Mouse (Mus musculus) fibroblast of lung, adult 2 months (primary cell): ENCODE measurements around the gene Tsku.

Experiments used
- DNase-seq: peaks from one replicate; pipeline ENCODE4 v3.0.0-alpha.2; 2011; ENCODE audit warnings: low read depth

Tsku gene

DNA sequence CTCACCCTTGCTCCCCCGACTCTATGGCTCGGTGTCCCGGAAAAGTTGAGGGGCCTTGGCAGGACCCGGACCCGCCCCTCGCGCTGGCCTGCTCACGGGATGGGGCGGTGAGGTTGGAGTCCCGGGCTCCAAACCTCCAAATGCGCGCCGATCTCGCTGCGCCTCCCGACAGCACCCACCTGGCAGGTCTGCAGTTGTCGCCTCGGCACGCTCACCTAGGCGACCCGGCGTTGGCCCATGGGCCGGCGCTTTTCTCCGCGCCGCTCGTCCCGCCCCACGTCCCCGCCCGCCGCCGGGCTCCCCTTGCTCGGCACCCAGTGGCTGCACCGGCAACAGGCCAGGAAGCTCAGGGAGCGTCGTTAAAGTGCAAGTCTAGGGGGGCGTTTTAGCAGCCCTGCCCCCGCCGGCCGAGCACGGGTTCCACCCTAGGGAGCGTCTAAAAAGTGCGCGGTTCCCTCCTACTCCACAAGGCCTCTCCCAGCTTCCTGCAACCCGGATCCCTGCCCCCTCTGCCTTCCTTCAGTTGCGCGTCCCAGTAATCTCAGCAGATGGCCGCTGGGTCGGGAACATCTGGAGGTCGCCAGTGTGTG is at the start of gene Tsku:
TSS of gene Tsku (minus strand) at position 266 of the 590 bp plus-strand sequence.
- DNase-seq = peak; percentile 88

DNA sequence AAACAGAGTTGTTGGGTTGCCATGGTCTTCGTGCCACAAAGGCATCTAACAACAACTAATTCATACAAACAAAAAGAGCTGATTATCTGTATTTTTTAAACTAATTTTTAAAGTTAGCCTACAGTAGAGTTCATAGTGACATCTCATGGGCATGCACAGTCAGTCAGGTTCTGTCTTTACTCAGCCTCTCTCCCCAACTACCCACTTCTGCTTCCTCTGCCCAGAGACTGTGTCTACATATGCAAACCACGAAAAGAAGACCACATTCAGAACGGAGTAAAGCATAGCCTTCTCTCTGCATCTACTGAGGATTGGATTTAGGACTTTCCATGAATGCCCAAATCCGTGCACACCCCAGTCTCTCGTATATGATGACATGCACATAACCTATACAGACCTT is 46.5 kb upstream of the Tsku start:
- DNase-seq = no peak

DNA sequence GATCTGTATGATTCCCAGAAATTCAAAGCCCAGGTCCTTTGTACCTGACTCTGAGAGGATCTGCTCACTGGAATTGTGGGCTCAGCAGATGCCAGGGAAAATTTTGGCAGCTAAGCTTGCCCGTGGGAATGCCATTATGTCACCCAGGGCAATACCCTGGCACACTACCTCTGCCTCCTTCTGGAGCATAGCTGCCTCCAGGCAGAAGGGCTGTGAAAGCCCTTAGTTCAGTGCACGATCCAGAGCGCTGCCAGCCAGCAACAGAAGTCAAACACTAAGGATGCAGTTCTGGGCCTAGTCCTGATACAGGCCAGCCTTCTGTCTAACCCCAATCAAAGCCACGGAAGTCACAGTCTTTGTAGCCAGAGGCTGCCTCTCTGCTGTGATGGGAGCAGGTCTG is 42.9 kb upstream of the Tsku start:
- no peak for DNase-seq

DNA sequence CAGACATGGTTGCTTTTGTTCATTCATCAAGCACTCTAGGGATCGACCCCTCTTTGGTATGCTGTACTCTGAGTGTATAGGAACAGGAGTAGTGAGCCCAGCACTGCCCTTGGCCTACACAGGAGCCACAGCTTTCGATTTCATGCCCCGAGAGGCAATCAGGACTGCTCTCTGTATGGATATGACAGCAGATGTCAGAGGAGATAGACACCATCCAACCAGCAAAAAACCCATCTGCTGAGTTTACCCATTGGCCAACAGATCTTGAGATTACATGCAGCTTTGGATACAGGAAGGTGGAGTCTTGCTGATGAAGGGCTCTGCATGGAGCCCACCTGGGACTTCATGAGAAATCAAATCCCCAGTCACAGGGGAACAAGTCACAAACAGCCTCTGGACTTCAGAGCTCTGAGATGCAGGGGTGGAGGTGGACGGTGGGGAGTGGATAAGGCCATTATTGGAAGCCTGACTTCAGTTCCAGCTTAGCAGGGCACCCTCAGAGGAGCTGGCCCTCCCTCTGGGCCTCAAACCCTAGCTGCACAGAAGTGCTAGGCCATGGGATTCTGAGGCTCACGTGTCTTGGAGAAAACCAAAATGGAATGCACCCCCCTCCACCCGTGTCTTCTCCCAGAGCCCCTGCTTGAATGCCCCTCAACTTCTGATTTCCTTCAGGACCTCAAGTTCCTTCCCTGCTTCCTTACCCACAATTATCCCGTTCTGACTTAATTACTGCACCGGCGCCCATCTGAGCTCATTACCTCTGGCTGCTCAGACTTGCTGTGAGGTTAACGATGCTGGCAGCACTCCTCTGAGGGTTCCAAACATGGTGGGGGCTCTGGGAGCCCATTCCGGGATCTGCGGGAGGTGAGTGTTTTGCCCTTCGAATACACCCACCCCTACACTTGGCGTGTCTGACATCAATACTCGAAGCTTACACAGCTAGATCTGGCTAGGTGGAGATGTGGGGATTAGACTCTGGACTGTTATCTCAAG is 41.8 kb upstream of the Tsku start:
- no peak for DNase-seq

DNA sequence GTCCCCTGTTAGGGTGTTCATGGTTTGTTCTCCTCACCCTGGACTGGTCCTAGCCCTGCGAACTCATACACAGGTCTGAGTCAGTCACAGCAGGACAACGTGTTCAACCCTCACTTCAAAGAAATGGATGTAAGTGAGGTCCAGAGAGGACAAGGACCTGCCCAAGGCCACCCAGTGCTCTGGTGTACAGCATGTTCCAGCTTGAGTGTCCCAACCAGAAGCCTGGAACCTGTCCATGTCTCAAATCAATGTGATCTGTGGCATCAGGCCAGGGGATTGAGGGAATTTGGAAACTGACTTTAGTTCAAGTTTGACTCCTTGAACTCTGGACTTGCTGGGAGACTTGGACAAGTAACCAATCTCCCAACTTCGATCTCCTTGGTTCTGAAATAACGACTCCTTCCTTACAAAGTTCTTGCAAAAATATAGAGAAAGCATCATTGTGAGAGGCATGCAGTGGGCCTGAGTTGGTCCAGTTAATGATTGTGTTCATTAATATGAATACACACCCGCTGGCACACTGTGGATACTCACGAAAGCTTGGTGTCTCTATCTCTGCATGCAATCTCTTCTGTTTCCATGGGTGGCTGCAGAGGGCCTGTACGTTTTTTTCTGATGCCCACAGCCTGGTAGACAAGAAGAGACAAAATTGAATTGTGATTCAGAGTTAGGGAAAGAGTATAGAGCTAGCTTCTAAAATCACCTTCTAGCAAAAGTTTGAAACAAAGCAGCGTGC is 31.5 kb upstream of the Tsku start:
- no peak for DNase-seq

DNA sequence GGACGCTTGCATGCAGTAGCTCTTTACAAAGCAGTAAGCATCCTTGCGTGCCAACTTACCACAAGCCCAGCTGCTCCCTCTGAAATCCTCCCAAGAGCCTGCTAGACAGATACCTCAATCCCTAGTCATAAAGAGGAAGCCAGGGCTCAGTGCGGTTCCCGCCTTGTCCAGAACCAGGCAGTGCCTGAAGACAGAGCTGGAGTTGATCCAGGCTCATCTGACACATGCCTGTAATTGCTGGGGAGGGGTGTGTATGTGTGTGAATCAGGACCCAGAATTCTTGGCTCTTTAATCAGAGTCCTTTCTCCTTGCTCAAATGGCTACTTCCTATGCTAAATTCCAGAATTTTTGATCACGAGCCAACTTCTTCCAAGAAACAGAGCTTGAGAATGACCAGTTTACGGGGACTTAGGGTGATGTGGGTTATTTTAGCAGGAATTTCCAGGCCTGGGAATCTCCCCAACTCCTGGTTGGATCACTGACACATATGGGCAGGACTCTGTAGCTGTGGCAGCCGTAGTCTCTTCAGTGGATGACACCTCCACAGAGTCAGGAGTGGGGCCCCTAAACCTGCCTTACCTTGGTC is 30.3 kb upstream of the Tsku start:
- DNase-seq = peak; percentile 91

DNA sequence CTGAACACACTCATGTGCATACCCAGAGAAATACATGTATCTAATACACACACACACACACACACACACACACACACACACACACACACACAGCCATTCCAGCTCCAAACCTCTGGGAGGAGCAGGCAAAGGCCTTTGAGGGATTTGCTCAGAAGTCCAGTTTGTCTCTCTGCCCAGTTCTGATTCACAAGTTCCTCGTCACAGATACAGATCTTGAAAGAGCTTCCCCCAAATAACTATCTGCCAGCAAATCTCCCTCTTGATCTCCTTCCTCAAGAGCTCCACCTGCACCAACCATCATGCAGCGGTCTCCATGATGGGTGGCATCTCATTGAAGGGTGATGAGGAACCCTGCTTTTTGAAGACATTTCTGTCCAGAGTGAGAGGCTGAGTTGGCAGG is 29.4 kb upstream of the Tsku start:
- DNase-seq = peak; percentile 58

DNA sequence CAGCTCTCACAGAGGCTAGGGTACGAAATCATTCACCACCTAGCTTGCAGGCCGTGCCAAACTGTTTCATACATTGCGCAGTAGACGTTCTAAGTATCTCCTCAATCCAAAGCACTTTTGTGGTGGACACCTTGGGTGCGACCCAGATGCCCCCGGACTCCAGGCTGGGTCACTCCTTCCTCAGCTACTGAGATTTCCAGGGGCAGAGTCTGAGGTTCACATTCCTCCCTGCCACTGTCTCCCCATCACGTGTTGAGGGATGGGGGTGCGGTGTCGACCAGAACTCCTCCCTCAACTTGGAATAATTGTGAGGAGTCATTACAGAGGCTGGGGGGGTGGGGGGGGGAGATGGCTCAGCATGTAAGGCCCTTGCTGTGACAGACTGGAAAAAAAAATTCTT is 28.5 kb upstream of the Tsku start:
- no peak for DNase-seq

DNA sequence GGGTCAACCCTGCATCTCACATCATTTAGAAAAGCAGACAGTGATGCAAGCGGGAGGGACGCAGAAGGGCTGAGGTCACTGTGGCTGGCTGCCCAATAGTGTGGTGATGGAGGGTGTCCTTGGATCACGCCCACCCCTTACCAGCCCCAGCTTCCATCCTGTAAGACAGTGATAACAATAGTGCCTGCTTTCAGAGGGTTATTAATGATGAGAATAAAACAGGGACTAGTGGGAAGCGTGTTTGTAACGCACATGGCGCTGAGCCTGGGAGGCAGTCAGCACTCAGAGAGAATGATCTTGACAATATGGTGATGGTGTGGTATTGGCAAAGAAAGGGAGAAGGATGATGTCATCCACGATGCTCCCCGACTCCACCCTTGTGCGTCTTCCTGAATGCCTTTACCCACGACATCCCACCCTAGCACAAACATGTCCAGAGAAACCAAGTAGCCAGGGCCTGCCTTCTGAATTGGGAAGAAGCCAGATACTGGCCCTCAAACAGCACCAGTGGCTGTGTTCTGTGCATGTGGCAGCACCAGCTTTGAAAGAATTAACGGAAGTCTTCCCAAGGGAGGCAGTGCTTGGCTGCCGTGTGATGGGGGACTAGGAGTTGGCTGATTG is 27.9 kb upstream of the Tsku start:
- peak; percentile 32 for DNase-seq

DNA sequence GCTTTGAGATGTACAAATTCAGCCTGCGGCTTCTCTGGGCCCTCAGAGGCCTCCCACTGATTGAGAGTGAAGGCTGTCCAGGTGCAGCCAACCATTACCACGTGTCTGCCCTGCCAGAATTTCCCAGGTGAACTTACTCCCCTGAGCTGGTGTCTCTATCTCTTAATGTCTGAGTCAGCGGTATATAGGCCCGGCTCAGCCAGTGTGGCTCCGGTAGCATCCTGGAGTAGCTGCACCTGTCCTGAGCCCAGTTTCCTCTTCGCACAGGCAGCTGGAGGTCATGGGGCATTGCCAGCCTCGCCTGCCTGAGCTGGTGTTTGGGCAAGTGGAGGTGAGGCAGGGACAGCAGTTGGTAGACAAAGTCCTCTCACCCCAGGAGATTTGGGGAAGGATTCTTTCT is 26.1 kb upstream of the Tsku start:
- no peak for DNase-seq

DNA sequence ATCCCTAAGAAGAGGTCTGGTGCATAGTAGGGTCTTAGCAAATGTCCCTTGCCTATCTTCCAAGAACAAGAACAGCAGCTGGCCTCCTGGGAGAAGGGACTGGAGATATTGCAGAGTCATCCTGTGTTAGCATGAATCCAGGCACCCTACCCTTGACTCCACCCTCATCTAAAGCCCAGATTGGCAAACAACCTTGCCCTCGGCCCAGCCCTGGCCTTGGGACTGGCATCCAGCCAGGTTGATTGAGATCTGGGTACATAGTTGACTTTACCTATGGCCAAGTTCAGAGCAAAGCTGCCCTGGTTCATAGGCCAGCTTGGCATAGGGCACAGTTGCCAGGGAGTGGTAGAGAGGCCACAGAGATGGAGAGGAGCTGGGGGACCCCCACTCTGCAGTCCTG is 24.0 kb upstream of the Tsku start:
- DNase-seq = no peak

DNA sequence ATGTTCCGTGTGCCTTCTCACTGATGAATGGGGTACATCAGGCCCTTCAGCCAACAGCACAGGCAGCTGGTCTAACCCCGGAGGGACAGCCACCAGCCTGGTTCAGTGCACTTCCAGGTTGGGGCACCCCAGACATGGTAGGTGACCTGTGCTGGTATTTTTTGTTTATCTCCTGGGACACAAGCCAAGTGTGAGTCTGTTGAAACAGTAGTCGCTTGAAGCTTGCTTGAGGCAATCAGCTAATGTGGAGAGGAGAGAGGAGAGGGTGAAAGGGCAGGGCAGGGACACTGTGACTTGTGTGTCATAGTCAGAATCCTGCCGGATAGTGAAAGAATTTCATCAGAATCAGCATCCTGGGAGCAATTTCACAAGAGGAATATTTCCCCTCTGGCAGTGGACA is 22.2 kb upstream of the Tsku start:
- no peak for DNase-seq

DNA sequence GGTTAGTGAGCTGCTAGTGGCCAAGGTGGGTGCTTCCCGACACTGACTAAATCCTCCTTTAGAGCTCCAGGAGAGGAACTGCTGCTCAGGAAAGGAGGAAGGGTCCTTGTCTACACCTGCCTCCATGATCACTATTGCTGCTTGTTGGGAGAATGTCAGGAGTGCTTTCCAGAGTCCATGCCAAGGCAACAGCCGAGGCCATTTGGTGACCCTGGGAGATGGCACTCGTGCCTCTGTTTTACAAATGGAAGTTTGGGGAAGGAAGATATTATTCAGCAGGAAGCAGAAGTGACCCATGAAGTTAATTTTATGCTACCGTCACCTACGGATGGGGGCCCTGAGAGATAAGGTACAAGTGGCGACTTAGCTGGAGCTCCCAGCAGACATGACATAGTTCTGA is 21.7 kb upstream of the Tsku start:
- DNase-seq = no peak

DNA sequence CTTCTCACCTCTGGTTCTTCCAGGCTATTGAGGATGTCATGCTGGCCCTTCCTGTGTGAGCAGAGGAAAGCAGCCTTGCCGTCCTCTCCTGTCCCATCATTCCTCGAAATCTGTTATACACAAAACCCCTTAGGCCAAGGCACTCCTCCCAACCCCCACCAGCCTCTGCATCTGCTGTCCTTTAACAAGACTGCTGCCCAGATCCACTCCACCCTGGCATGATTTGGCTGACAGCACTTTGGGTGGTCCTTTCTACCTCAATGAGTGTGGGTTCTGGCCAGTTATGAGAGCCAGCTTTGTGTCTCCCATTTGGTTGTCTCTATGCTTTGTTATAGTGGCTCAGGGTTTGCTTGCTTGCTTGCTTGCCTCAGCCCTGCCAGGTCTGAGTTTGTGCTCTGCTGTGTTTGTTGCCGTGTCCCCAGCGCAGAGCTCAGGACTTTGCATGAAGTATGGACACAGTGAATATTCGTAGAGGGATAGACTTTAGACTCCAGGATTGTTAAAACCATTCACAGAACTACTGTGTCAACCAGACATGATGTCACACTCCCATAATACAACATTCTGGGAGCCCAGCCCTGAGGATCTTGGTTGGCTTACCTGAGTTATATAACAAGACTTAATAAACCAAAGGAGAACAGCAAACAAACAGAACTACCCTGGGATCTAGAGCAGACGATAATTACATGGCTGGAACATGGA is 19.2 kb upstream of the Tsku start:
- DNase-seq = no peak

DNA sequence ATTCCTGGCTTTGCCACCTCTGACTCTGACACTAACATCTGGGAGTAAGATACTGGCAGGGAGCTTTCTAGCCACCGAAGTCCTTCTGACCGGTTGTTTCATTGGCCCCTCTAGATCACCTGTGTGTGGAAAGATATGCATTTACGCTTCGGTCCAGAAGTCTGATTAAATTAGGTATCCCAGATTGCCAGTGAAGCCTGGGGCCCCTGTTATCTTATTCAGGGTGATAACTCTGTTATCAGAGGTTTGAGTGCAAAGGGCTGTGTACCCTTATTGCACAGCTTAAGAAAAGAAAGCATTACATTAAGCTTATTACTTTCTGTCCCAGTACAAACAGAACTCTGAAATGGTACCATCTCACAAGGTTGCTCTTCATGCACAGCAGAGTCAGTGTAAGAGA is 18.1 kb upstream of the Tsku start:
- DNase-seq = no peak

DNA sequence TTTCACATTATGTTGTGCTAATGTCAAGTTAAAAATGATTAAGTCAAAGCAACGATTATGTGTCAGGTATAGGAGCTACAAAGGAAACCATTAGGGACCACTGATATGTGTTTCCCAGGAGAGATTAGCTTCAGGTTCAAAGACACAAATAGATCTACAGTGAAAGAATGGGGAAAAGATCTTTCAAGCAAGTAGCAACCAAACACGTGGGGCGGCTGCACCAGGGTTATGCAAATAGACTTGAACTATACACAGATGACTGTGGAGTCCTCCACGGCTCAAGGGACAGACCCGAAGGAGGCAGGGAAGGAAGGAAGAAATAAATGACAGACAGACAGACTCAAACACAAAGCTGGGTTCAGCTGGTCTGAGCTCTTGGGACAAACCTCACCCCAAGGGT is 16.1 kb upstream of the Tsku start:
- DNase-seq = no peak

DNA sequence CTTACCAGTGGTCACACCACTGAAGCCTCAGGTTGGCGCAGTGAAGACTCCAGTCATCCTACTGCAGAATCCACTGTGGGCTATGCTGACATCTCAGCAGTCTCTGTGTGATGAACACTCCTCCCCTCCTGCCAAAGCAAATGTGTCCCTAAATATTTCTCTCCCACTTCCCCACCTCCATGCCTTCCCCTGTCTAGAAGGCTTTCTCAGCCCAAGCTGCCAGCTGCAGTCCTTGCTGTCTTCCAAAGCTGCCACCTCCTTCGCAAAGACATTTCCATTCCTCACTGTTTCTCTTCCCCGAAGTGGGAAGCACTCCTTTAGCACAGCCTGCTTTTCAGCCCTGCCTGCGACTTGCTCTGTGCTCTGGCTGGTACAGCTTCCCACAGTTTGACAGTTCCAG is 10.0 kb upstream of the Tsku start:
- DNase-seq = no peak

DNA sequence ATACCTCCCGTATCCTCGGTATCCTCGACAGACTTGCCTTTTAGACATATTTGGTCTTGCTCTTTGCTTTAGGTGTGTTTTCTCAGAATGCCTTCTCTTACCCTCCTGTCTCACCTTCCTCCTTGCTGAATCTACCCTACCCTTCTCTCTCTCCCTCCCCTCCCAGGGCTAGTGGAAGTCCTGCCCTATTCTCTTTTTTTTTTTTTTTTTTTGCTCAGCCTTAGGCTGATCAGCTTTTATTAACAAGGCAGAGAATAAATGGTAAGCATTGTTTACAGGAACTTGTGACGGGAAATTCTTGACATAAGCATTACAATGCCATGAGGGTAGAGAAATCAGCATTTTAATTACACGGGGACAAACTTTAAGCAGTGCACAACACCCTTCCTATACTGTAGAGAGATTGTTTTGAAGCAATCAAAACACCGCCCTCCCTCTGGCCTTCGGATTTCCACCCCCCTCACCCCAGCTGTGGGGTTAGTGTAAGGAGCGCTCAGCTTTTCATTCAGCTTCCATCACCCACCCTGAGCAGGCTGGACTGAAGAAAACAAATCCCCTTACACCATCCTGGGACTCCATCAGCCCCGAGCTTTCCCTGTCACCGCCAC is 8.7 kb upstream of the Tsku start:
- no peak for DNase-seq

DNA sequence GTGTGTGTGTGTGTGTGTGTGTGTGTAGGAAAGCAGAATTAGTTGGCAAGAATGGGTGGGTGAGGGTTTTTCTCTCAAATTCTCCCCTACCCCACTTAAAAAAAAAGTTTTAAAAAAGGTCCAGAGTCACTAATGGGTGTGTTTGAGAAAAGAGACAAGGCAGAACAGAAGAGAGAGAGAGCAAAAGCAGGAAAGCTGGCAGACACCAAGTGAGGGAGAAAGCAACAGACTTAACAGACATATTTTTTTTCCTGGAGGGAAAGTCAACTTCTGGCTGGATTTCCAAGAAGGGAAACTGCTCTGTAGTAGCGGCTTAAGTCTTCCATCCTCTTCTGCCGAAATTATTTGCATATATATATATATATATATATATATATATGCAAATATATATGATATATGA is 534 bp upstream of the Tsku start:
- DNase-seq = no peak

DNA sequence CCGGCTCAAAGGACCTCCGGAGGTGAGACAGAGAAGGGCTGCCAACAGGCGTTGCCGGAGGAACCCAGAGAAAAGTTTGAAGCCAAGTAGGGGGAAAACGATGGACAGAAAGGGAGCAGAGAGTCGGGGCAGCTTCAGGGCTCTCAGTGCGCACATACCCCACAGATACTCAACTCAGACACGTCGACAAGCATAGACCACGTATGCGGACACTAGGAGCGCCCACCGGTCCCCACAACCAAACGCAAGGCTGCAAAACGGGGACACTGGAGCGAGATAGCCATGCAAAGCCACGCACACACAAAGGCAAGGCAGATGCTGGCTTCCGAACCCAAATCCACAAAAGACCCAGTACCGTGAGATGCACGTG is 522 bp downstream of the Tsku start:
- DNase-seq = no peak

DNA sequence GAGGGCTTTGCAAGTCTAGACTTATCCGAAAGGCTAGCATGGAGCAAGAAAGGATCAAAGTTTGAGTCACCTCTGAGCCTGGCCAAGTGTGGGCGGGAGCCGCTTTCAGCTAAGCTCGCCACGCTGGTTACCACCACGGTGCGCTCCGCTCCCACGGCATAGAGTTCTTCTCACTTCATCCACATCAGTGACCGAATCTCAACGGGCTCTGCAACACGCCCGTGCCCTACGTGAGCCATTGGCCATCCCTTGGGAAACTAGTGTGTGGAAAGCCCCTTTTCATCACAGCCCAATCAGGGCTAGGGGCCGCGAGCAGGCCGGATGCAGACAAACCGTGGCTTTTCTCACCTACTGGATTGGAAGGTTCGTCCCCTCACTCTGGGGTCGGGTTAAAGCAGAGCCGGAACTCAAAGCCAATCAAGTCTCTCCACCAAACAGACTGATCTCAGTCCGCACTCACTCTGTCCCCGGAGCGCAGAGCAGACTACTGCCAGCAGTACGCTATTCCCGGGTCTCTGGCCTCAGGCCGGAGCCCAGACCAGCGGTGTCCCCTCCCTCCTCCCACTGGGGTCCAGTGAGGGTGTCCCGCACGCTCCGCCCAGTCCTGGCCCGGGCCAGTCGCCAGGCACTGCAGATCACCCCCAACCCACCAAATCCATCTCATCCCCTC is 1.0 kb downstream of the Tsku start:
- DNase-seq = peak; percentile 91
